Mouse (Mus musculus): ENCODE data around the gene Fam189a1.

Fam189a1 gene

GRCm38 (mm10) chr7:65041106-65041505, 115.3 kb downstream of the Fam189a1 start:
- DNase-seq, result no peak

DNA sequence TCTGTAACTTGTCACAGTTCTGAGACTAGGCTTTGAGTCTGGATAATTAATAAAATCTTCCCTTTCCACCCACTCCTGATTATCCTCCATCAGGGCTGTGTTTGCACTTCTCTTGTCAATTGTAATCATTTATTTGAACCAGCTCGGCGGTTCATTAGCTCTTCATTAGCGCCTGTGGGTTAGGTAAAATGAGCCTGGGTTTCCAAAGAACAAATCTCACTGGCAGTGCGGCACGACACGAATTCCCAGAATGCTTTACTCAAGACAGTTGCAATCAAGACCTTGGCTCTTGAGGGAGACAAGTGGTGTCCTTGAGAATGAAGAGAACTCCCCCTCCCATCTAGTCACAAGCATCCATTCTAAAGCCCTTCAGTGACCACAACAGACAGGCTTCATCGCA, 124.6 kb downstream of the Fam189a1 start:
- DNase-seq, result no peak

DNA sequence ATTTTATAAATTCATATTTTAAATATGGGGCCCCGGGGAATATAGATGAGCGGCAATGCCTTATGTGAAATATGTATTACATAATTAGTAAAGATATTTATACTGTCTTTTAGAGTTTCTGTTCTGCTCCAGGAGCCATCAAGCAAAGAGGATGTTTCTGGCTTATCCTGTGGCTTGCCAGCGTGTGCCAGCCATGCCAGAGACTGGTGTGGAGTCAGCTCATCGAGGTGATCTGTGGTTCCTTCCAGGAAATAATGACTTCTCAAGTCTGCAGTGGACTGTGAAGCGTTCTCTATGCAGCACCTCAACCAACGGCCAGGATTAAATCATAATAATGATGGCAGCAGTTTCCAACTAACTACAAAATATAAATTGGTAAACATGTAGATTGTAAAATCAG, 125.2 kb downstream of the Fam189a1 start:
- DNase-seq, result no peak

DNA sequence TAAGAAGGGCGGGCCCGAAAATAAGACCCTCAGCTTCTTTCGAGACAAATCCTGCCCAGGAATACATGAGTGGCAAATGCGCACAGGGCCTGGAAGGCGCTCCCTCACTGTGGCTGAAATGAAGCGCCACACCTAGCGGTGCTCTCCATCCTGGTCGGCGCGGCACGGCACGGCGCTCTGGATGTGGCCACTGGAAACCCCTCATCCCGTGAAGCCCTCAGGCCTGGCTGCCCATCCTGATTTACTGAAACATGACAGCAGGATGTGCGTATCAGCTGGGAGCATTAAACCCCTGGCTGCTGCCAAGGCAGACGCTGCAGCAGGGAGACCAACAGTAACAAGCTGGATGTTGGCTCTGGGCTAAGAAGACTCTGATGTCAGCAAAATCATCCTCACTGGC, 126.4 kb downstream of the Fam189a1 start:
- DNase-seq, result no peak

- DNase-seq, result no peak
These were observed 135.1 kb downstream of the Fam189a1 start for GRCm38 (mm10) chr7:65021298-65021697.

DNA sequence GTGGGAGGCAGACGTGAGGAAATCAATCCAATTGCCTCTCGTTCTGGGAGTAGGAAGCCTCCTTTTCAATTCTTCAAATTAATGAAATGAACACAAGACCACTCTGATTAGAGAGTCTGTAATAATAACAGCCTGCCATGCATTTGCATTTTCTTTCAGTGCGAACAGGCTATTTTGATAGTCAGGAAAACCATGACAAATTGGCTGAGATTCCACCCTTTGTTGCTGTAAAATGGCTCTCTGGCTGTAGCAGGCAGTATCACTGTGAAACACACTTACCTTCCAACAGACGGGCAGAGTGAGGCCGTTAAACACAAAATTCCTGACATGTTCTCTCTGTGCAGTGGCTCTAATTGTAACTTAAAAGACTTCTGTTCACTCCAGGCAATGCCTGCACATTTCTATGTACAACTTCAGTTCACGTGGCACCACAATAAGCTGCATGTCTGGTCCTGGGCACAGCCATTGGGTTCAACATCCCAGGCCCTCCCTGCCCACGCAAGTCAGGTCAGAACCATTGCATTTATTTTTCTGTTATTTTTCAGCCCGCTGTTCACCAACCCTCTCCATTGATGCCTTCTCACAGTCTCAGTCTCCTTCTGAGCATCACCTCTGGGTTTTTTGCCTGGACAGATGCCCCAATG, 138.2 kb downstream of the Fam189a1 start:
- no peak for DNase-seq

- no peak for DNase-seq
These were observed 139.0 kb downstream of the Fam189a1 start for GRCm38 (mm10) chr7:65017348-65017747.

DNA sequence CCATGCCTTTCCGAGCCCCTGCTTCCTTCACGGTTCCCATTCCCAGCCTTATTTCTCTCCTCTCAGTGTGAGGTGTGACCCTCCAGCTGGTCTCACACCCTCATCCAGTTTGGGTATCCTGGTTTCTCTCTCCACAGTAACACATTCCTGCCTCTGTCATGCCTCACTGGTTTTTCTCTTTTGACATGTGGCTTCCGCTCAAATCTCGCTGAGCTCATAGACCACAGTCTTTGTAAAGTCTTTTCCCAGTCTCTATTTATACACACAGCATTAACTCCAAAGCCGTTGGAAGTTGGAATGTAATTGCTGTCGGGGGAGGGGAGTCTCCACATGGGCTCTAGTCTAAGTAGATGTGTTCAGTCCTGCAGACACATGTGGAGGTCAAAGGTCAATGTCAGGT, 145.2 kb downstream of the Fam189a1 start:
- peak in 1 of 2 experiments; percentile 0 for DNase-seq

- DNase-seq, result no peak
These were observed 146.1 kb downstream of the Fam189a1 start for GRCm38 (mm10) chr7:65010275-65010674.

- no peak for DNase-seq
These were observed 150.6 kb downstream of the Fam189a1 start for GRCm38 (mm10) chr7:65005731-65006130.

- no peak for DNase-seq
These were observed 156.6 kb downstream of the Fam189a1 start for GRCm38 (mm10) chr7:64999718-65000214.

DNA sequence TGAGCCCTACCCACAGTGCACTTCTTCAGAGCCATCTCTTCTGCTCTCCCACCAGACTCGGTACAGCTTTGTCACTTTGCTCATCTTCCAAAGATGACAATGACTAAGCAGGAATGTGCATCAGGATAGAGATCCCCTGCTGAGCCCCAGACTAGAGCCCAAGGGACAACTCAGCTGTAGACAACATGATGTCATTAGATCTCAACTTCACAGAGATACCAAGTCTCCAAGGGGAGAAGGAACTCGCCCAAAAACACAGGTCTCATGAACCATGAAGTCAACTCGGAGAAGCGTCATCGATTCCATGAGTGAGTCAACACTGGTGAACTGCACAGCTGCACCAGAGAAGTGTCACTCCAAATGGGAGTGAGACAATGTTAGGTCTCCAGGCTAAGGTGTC, 158.6 kb downstream of the Fam189a1 start:
- no peak for DNase-seq

DNA sequence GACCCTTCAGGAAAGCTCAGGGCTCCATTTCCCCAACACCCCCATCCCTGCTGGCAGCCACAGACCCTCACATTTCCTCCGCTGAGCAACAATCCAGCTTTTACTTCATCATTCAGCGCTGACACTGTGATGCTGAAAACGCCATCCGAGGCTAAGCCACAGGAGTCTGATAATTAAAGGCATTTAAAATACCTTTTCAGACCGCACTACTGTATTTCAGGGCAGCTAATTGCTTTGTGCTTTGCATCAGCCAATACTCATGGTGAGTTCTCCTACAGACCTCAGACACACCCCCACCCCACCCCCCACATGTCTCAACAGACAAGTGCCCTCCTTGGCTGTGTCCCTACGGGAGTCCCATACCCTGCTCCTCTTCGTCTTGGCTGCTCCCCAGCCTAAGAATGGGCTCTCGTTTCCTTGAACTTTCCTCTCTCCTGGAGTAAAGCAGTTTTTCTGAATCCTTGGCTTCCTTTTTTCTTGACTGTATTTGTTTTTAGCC, 160.4 kb downstream of the Fam189a1 start:
- DNase-seq, result no peak

DNA sequence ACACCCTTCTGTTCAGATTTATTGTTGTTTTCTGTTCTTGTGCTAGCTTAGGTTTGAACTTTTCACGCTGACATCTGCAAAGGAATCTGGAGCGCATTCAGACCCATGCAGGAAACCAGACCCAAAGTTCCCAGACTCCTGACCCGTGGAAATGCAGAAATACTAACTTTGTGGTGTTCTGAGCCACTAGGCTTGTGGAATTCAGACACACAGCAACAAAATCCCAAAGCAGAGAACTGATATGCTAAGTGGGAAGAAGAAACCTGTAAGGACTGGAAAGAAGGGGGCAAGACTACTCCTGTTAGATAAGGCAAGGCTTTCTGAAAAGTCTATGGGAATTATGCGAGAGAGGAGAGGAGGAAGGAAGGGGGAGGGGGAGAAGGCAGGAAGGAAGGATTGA, 167.0 kb downstream of the Fam189a1 start:
- no peak for DNase-seq

DNA sequence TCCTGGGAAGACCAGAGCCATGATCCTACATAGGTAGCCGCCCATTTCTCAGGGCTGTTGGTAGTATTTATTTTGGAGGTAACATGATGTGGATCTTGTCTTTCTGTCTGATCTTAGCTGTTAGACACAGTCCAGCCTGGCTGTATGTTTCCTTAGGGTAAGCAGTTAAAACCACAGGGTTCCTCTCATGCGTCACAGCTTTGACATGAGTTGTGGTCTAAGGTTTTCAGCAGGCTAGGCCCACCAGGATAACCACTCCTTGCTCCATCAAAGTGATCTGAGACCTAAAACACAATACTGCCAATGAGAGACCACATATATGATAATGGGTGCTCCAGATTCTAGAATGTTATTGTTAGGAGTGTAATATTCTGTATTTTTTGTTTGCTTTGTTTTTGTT, 168.4 kb downstream of the Fam189a1 start:
- DNase-seq, result no peak

GRCm38 (mm10) chr7:64984468-64985120, 171.8 kb downstream of the Fam189a1 start:
- no peak for DNase-seq

DNA sequence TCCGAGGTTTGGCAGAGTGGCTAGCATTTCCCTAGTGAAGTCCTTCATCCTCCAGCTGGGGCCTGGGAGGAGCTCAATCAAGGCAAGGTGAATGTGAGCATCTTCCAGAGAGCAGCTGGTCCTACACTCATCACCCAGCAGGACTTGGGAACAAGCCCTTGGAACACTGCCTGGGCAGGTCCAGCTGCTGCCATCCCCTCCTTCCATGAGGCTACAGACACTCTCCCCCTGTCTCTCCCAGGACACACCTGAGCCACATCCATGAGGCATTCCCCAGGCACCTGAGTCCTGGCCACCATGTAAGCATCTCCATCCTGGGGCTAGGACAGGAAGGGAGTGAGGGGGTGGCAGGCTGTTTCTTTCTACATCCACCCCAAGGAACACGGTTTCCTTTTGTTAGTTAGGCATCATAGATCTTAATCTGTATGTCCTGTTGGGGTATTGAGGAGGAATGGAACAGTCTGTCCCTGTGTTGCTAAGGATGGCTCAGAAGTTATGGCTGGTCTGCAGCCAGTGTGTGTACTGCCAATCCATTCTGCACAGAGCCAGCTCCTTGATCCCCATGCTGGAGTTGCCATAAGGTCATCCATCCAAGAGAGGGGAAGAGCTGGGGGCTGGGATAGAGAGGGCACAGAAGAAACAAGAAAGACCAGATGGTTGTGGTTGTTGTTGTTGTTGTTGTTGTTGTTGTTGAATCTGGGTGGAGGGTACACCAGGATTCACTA, 174.7 kb downstream of the Fam189a1 start:
- no peak for DNase-seq

GRCm38 (mm10) chr7:64973590-64974262, 182.6 kb downstream of the Fam189a1 start:
- no peak for DNase-seq

GRCm38 (mm10) chr7:64962128-64962527, 194.2 kb downstream of the Fam189a1 start:
- DNase-seq, result no peak

GRCm38 (mm10) chr7:64959087-64959486, 197.3 kb downstream of the Fam189a1 start:
- DNase-seq, result no peak

DNA sequence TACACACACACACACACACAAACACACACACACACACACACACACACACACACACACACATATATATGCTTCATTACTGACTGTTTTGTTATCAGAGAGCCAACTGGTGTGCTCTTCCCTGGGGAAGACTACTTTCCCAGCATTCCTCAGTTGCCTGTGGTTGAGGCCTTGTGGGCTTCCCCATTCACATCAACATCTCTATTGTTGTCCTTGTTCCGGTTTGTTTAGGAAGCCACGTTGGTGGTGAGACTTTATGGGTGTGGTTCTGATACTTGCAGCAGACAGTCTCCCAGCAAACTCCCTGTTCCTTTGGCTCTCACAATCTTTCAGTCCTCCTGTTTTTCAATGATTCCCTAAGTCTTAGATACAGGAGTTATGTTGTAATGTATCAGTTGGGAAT, 204.2 kb downstream of the Fam189a1 start:
- no peak for DNase-seq

DNA sequence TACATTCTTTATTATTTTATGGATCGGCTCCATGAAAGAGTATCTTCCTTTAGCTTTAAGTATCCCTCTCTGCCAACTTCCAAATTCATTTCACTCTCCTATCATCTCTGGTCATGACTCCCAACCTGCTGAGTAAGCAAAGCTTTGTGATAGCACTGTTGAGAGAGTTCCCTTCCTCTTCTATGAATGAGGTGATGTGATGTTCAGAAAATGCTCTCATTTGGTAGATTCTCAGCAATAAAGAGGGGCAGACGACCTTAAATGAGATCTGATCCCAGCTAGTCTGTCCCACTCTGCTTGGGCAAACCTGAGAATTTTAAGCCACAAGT, 205.6 kb downstream of the Fam189a1 start:
- no peak for DNase-seq

All from lung, adult 18-20 months (tissue).